Mouse (Mus musculus) CD4-positive helper T cell, adult 2 months (primary cell): Measurements from ENCODE around the gene Gm10181.
"Not testable (repeated sequence)": the region's sequence is repeated elsewhere in the genome, so short reads cannot be mapped to it uniquely, and the experiment has no call there.

Source experiments
- DNase-seq: peaks from one replicate; pipeline ENCODE4 v3.0.0-alpha.2; 2012; ENCODE audit warnings: low read depth, missing footprints, low spot score

Gm10181 gene

GRCm38 (mm10) chr9:25089122-25089521, at the start of gene Gm10181:
Gene Gm10181, plus strand, starts transcription at chr9:25089422.
- no peak for DNase-seq

GRCm38 (mm10) chr9:25041665-25042064, 47.6 kb upstream of the Gm10181 start:
- DNase-seq, result peak; percentile 30

- DNase-seq, result no peak
Measured at GRCm38 (mm10) chr9:25042162-25043111, 46.8 kb upstream of the Gm10181 start.

- DNase-seq, result no peak
Measured at GRCm38 (mm10) chr9:25044325-25044724, 44.9 kb upstream of the Gm10181 start.

DNA sequence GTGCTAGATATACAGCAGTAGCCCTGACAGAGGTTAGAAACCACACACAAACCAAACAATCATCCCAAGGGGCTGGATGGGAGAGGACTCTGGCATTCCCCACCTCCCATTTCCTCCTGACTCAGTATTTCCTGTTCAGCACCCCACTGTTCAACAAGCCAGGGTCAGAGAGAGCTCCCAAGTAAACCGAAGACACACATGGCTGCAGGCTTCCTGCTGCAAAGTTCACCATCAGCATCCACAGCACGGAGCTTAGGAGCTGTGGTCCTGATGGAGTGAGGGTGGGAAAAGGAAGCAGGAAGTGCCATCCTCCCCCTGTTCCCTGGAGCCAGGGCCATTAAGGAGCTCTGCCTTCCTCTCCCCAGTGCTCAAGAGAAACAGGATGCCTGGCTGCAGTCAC, 40.9 kb upstream of the Gm10181 start:
- DNase-seq, result no peak

GRCm38 (mm10) chr9:25048940-25049339, 40.3 kb upstream of the Gm10181 start:
- no peak for DNase-seq

GRCm38 (mm10) chr9:25051901-25052300, 37.3 kb upstream of the Gm10181 start:
- DNase-seq, result no peak

GRCm38 (mm10) chr9:25055650-25056376, 33.4 kb upstream of the Gm10181 start:
- DNase-seq, result no peak

DNA sequence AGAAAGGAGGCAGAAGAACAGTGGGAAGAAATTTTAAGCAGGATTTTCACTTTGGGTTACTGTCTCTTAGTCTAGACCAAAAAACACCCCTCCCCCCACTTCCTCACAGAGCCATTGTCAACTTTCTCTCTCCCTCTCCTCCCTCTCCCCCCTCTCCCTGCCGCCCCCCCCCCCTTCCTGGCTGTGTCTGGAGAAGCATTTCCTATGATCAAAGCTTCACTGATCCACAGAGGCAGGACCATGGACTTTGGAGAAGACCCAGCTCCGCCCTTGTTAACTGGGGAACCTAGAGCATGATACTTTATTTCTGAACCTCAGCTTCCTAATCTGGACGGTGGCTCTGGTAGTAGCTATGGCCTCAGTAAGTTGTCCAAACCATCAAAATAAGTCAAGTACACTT, 30.5 kb upstream of the Gm10181 start:
- no peak for DNase-seq

DNA sequence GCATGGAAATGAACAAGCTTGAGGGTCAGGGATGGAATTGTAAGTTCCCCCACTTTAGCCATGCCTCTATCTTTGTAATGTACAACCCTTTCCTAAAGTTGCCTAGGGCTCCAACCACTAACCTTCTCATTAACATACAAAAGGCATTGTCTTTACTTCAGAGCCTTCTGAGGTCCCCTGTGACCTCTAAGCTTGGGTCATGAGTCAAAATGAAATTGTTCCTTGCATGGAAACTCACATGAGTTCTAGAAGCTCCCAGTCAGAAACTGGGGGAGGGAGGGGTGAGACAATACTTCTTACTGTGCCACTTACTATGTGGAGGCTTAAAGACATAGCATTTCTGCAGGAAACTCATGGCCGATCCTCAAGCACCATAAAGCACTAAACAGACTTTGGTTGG, 16.6 kb upstream of the Gm10181 start:
- DNase-seq, result no peak

DNA sequence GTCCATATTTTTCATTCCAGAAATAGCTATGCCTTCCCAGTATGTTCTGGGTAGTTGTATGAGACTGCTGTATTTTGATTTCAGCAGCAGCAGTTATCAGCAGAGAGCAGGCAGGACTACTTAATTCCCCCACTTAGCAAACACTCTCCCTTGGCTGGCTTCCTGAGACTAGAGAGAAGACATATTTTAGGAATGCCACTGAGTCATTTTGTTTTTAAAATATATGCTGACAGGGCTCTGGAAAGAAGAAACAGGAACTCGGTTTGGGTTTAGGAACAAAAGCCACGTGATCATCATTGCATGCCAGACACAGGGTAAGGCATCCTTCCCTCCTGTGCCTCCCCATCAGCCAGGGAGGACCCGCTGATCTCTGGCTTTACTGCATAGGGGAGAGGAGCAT, 13.2 kb upstream of the Gm10181 start:
- DNase-seq, result no peak

DNA sequence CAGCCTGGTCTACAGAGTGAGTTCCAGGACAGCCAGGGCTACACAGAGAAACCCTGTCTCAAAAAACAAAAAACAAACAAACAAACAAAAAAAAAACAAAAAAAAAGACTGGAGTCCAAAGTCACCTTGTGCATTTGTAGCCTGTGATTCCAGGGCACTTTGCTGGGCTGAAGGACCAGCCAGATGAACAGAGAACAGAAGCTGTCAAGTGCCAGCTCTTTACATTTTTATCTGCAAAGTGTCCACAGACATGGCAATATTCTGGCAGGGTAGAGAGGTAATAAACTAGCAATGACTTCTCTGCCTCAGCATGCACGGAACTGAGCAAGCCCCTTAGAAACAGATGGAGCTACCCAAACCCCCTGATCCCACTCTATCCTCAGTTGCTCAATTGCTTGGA, 12.7 kb upstream of the Gm10181 start:
- DNase-seq, result no peak

GRCm38 (mm10) chr9:25090853-25091252, 1.6 kb downstream of the Gm10181 start:
- DNase-seq, result no peak

DNA sequence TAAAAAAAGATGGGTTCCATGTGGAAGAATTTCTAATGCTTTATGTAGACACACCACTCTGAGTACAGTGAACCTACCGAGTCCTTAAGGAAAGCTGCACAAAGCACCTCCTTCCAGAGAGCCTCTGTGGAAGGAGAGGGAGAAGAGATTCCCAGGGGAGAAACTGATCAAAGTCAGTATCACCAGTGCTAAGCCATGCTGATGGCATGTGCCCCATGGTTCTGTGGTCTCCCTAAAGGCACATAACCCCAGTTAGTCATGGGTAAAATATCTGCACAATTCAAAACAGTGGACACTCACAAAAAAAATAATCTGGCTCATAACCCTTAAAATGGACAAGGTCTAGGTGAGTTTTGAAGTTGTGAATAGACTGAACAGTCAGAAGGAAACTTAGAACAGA, 13.7 kb downstream of the Gm10181 start:
- DNase-seq, result no peak

DNA sequence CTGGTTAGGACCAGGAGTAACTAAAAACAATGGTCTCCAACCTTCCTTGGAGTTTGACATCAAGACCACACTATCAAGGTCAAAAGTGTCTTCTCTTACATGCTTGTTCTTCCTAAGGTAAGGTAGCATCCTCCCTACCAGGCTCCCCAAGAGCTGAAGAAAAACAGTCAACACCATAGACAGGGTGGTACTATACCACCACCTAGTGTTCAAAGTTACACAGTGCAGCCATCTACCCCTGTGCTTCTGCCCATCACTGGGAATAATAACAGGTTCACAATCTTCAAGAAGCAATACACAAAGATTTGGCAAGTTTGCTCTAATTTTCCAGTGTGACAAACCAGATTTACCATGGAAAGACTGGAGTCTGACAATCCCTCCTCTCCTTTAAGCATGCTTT, 15.4 kb downstream of the Gm10181 start:
- peak; percentile 47 for DNase-seq

DNA sequence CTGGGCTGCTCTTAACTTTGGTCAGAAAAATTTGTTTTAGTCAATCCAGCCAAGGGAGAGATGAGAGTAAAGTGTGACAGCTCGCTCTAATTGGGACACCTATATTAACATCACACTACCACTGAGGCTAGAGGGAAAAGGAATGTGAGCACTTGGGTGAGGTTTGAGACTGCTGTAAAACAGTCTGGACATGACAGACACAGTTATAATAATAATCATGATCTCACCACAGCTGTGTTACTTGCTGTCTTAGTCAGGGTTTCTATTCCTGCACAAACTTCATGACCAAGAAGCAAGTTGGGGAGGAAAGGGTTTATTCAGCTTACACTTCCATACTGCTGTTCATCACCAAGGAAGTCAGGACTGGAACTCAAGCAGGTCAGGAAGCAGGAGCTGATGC, 34.4 kb downstream of the Gm10181 start:
- not testable (repeated sequence) for DNase-seq

DNA sequence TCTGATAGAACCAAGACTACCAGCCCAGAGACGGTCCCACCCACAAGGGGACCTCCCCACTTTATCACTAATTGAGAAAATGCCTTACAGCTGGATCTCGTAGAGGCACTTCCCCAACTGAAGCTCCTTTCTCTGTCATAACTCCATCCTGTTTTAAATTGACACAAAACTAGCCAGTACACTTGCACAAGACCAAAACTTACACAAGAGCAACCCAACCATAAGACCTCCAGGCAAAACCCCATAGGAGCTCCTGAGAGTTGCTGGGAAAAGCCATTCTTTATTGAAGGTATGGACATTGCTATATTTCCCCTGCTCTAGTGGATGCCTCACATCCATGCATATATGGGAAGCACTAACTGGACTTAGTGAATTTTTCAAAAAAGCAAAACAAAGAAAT, 34.8 kb downstream of the Gm10181 start:
- no peak for DNase-seq

GRCm38 (mm10) chr9:25132253-25132652, 43.0 kb downstream of the Gm10181 start:
- no peak for DNase-seq

GRCm38 (mm10) chr9:25132920-25133319, 43.7 kb downstream of the Gm10181 start:
- no peak for DNase-seq

GRCm38 (mm10) chr9:25138900-25139299, 49.7 kb downstream of the Gm10181 start:
- DNase-seq, result no peak
